Mouse (Mus musculus): ENCODE measurements at regions not wholly inside any gene's neighbourhood (a gene's known extent, or its start where the extent isn't known, plus 50 kb on each side); places are given as distances from the start of the nearest gene placed in this dataset.

DNA sequence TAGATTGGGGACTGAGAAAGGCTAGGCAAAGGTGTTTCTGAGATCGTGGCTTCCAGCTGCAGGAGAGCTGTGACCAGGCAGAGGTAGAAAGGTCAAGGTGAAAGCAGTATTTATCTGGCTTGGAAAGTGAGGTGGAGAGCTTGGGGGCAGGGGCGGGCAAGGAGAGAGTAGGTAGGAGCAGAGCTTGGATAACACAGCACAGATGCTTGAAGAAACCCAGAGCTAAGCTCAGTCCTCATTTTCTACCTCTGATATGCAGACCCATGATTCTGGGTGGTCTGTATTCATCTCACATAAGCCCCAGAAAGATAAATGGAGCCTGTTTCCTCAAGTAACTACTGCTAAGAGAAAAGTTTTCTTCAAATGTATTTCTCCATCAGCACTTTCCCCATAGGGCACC is 375.3 kb downstream of the Mllt3 start:
- no peaks in the 10 kb centered on the region for H3K27me3 ChIP-seq (ENCODE audit: low read depth, poor library complexity, severe bottlenecking)
- no peak overlapping the region for H3K4me3 ChIP-seq
- no peaks in the 10 kb centered on the region for H3K36me3 ChIP-seq
- WGBS = 62% methylated on average over 2 of the region's 2 CpGs
- no peak for DNase-seq (ENCODE audit: low spot score)
- H3K27ac ChIP-seq (replicated peaks) = no peak overlapping the region
- peaks cover 16% of the 10 kb centered on the region for H3K4me1 ChIP-seq
- H3K9me3 ChIP-seq (replicated peaks) = no peaks in the 10 kb centered on the region

DNA sequence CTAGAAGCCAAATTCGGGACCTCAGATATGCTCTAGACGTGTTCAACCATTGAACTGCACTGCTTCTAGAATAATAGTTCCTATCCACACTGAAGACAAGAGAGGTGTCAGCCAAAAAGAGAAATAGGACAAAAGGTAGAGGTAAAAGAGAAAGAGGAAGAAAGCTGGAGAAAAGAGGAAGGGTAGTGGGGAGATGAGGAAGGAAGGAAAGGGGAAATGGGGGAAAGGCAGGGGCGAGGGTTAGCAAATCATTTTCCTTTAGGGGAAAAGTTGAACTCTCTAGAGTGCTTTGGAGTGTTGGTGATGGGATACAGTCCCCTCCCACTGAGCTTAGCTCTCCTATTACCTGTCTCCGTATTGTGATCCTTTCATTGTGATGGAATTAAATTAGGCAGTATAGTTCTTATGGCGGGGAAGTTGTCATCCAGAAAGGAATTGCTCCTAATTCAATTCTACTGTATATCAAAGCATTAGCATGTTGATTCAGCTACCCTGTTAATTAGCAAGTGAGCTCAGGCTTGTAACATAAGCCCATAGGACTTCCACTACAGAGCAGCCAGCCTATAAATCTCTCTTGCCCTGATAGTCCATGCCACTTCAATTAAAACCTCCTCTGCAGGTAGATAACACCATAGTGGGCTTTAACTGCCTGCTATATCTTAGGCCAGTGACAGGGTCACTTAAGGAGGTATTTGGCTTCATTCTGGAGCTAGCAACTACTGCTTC is 379.6 kb downstream of the Mllt3 start:
- Histone ChIP-seq H3K4me1 (peaks cover 48% of the 10 kb centered on the region), H3K4me3 (no peak overlapping the region), H3K36me3 (no peaks in the 10 kb centered on the region), H3K27me3 (ENCODE audit: low read depth, poor library complexity, severe bottlenecking) (no peaks in the 10 kb centered on the region), H3K27ac (replicated peaks) (no peak overlapping the region), H3K9me3 (replicated peaks) (no peaks in the 10 kb centered on the region)
- no peak for DNase-seq (ENCODE audit: low spot score)
- WGBS = 78% methylated on average over 5 of the region's 5 CpGs

DNA sequence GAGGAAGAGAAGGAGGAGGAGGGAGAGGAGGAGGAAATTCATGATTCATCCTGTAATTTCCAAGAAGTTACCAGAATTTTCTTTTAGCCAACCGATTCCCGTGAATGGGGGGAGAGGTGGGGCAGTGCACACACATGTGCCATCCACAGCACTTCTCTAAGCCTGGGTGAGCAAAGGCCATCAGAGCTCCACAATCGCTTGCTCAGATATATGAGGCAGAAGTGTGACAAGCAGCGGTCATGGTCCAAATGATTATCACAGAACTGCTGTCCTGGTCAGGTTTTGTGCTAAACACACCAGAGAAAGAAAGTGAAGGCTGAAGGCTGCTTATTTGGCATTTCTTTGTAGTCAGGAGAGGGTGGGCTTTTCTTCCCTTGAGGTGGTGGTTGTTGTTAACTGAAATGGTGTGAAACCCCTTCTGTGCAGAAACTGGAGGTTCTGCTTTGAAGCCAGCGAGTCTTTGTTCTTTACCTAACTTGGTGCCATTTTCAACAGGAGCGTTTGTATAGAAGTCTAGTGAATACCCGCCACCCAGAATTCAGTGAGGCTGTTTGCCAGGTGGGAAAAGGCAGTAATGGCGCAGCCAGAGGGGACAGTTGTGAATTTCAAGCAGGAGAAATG is 380.7 kb downstream of the Mllt3 start:
- Histone ChIP-seq H3K36me3 (no peaks in the 10 kb centered on the region), H3K27me3 (ENCODE audit: low read depth, poor library complexity, severe bottlenecking) (no peaks in the 10 kb centered on the region), H3K4me3 (no peak overlapping the region), H3K27ac (replicated peaks) (peak overlapping the region; percentile 53; the same call in 1 of the 2 replicates), H3K4me1 (peaks cover 49% of the 10 kb centered on the region), H3K9me3 (replicated peaks) (no peaks in the 10 kb centered on the region)
- WGBS = 80% methylated on average over 8 of the region's 8 CpGs
- no peak for DNase-seq (ENCODE audit: low spot score)

DNA sequence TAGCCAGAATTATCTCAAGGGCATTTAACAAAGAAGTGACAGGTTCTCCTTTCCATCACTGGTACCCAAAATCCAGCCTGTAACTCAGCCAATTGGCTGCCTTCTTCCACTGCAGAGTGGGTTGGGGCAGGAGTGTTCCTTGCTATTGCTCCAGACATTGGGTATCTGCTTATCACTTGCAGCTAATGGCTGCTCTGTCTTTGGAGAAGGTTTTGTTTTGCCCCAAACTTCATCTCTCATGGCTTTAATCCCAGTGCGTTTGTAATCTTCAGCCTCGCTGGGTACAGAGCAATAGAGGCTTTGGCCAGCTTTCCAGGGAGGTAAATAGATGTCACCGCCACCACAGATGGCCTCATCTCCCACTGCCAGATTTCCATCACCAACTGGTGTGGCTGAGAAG is 381.9 kb downstream of the Mllt3 start:
- Histone ChIP-seq H3K9me3 (replicated peaks) (no peaks in the 10 kb centered on the region), H3K27me3 (ENCODE audit: low read depth, poor library complexity, severe bottlenecking) (peaks cover 5% of the 10 kb centered on the region; the same call in 1 of the 2 replicates), H3K36me3 (no peaks in the 10 kb centered on the region), H3K27ac (replicated peaks) (peak overlapping the region; percentile 84), H3K4me1 (peaks cover 54% of the 10 kb centered on the region), H3K4me3 (no peak overlapping the region)
- no peak for DNase-seq (ENCODE audit: low spot score)
- 59% methylated on average over 3 of the region's 3 CpGs for WGBS

GRCm38 (mm10) chr4:87650837-87651236 is 382.3 kb downstream of the Mllt3 start:
- WGBS = 17% methylated on average over 6 of the region's 6 CpGs
- H3K36me3 ChIP-seq = no peaks in the 10 kb centered on the region
- no peaks in the 10 kb centered on the region for H3K9me3 ChIP-seq (replicated peaks)
- peak; percentile 41 for DNase-seq (ENCODE audit: low spot score)
- H3K27me3 ChIP-seq (ENCODE audit: low read depth, poor library complexity, severe bottlenecking) = peaks cover 5% of the 10 kb centered on the region; the same call in 1 of the 2 replicates
- H3K4me1 ChIP-seq = peaks cover 54% of the 10 kb centered on the region
- H3K4me3 ChIP-seq = no peak overlapping the region
- H3K27ac ChIP-seq (replicated peaks) = peak overlapping the region; percentile 84

DNA sequence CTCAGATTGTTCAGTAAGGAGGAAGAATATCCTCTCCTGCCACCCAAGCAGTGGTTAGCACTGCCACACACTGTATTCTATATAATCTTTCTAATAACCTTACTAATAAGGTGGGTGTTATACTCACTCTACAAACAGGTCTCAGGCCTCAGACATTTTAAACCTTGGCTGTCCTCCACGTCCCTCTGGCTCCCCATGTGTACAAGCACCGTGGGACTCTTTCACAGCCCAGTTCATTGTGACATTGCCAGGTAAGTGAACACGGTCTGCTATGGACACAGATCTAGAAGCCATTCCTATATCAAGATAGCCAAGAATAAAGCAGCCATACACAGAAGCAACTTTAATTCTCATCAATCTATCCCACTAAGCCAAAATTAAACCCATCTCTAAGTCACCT is 382.8 kb downstream of the Mllt3 start:
- peaks cover 5% of the 10 kb centered on the region; the same call in 1 of the 2 replicates for H3K27me3 ChIP-seq (ENCODE audit: low read depth, poor library complexity, severe bottlenecking)
- H3K9me3 ChIP-seq (replicated peaks) = no peaks in the 10 kb centered on the region
- no peak for DNase-seq (ENCODE audit: low spot score)

GRCm38 (mm10) chr4:87648919-87649318 is 384.2 kb downstream of the Mllt3 start:
- peak overlapping the region; percentile 84 for H3K27ac ChIP-seq (replicated peaks)
- no peaks in the 10 kb centered on the region for H3K9me3 ChIP-seq (replicated peaks)
- H3K4me3 ChIP-seq = peak overlapping the region; percentile 50
- peaks cover 5% of the 10 kb centered on the region; the same call in 1 of the 2 replicates for H3K27me3 ChIP-seq (ENCODE audit: low read depth, poor library complexity, severe bottlenecking)
- peak; percentile 53 for DNase-seq (ENCODE audit: low spot score)
- H3K4me1 ChIP-seq = peaks cover 54% of the 10 kb centered on the region
- no peaks in the 10 kb centered on the region for H3K36me3 ChIP-seq

More for the DNA sequence above, 382.8 kb downstream of the Mllt3 start:
- 75% methylated on average over 3 of the region's 3 CpGs for WGBS
- Histone ChIP-seq H3K36me3 (no peaks in the 10 kb centered on the region), H3K27ac (replicated peaks) (peak overlapping the region; percentile 84), H3K4me3 (no peak overlapping the region), H3K4me1 (peaks cover 54% of the 10 kb centered on the region)

DNA sequence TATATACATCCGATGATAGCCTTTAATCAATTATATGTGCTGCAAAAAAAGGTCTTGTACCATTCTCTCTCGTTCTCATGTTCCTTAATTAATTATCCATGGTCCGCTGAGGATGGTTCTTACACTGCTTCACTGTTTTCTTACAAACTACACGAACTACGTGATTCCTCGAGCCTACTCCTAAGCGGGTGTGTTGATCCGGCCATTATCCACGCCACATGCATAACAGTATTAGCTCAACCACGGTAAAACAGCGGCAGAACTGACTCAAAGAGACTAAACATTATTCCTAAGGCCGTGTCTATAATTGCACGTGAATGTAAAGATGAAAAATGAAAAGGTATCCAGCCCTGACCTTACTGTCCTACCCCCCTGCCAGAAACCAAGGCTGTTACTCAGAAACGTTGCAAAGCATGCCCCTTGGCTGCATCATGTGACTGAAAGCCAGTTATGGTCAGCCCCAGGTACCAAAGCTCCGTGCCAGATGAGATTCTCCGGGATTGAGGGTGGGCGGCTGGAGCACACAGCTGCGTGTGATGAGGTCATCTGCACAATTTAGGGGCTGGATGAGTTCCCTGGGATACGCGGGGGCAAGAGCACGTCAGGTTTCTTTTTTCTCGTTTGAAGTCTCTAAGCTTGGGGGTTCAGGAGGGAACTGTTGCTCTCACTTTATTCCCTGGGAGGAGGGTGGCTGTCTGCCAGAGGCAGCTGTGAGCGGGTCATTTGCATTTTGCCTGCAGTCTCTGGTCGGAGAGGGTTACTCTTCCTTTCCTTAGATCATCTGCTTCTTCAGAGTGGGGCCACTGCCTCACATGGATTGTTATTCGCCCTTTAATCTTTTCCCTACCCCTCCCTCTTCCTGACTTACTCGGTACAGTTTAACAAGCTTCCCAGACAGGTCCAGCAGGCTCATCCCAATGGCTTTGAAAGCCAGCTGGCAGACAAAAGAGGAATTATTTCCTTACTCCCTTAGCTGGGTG is 384.9 kb downstream of the Mllt3 start:
- Histone ChIP-seq H3K4me3 (peak overlapping the region; percentile 50), H3K9me3 (replicated peaks) (no peaks in the 10 kb centered on the region), H3K27me3 (ENCODE audit: low read depth, poor library complexity, severe bottlenecking) (peaks cover 5% of the 10 kb centered on the region; the same call in 1 of the 2 replicates), H3K27ac (replicated peaks) (peak overlapping the region; percentile 84), H3K36me3 (no peaks in the 10 kb centered on the region), H3K4me1 (peaks cover 54% of the 10 kb centered on the region)
- DNase-seq (ENCODE audit: low spot score) = peak; percentile 80
- WGBS = 10% methylated on average over 26 of the region's 26 CpGs

- Histone ChIP-seq H3K27me3 (ENCODE audit: low read depth, poor library complexity, severe bottlenecking) (peaks cover 3% of the 10 kb centered on the region; the same call in 1 of the 2 replicates), H3K4me1 (peaks cover 25% of the 10 kb centered on the region), H3K36me3 (no peaks in the 10 kb centered on the region), H3K9me3 (replicated peaks) (no peaks in the 10 kb centered on the region; the same call in 1 of the 2 replicates), H3K27ac (replicated peaks) (no peak overlapping the region), H3K4me3 (no peak overlapping the region)
- DNase-seq (ENCODE audit: low spot score) = no peak
- 92% methylated on average over 5 of the region's 5 CpGs for WGBS
Measured at GRCm38 (mm10) chr4:87642002-87642401, 391.2 kb downstream of the Mllt3 start.

DNA sequence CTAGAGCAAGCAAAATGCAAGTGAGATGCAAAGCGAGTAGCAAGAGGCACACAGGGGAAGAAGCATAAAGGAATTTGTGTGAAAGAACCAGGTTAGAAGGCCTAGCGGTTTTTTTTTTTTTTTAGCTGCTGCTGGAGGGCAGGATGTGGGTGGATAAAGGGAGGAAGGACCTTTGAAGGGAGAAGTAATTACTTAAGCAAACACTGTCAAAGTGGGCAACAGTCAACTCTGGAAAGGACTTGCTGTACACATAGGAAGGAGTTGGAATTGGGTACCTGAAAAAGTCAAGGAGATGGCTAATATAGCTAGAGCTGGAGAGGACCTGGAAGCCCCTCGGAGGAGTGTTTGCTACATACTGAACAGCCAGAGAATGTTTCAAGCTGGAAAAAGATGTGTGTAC is 391.6 kb downstream of the Mllt3 start:
- H3K27me3 ChIP-seq (ENCODE audit: low read depth, poor library complexity, severe bottlenecking) = no peaks in the 10 kb centered on the region
- 83% methylated on average over 3 of the region's 3 CpGs for WGBS
- DNase-seq (ENCODE audit: low spot score) = no peak
- H3K4me3 ChIP-seq = no peak overlapping the region
- H3K36me3 ChIP-seq = no peaks in the 10 kb centered on the region
- H3K27ac ChIP-seq (replicated peaks) = no peak overlapping the region
- no peaks in the 10 kb centered on the region; the same call in 1 of the 2 replicates for H3K9me3 ChIP-seq (replicated peaks)
- peaks cover 29% of the 10 kb centered on the region for H3K4me1 ChIP-seq

GRCm38 (mm10) chr4:87638380-87638646 is 394.9 kb downstream of the Mllt3 start:
- no peaks in the 10 kb centered on the region; the same call in 1 of the 2 replicates for H3K9me3 ChIP-seq (replicated peaks)
- H3K27ac ChIP-seq (replicated peaks) = peak overlapping the region; percentile 78
- H3K4me1 ChIP-seq = peaks cover 33% of the 10 kb centered on the region
- H3K4me3 ChIP-seq = no peak overlapping the region
- no peak for DNase-seq (ENCODE audit: low spot score)
- no peaks in the 10 kb centered on the region for H3K27me3 ChIP-seq (ENCODE audit: low read depth, poor library complexity, severe bottlenecking)
- 4% methylated on average over 1 of the region's 1 CpGs for WGBS
- H3K36me3 ChIP-seq = no peaks in the 10 kb centered on the region

- peak overlapping the region; percentile 78 for H3K27ac ChIP-seq (replicated peaks)
- DNase-seq (ENCODE audit: low spot score) = peak; percentile 54
- WGBS = 21% methylated on average over 3 of the region's 3 CpGs
- no peaks in the 10 kb centered on the region; the same call in 1 of the 2 replicates for H3K9me3 ChIP-seq (replicated peaks)
- H3K36me3 ChIP-seq = no peaks in the 10 kb centered on the region
- H3K4me1 ChIP-seq = peaks cover 33% of the 10 kb centered on the region
- H3K4me3 ChIP-seq = no peak overlapping the region
- no peaks in the 10 kb centered on the region for H3K27me3 ChIP-seq (ENCODE audit: low read depth, poor library complexity, severe bottlenecking)
Measured at GRCm38 (mm10) chr4:87637629-87638379, 395.4 kb downstream of the Mllt3 start.

Measured in midbrain, embryonic 10.5 days (tissue).